Mouse (Mus musculus): ENCODE data around the gene Sh3pxd2a. TPM values are rescaled to one million over a fixed set of nuclear protein-coding genes. Genes with fewer than 3 reads are reported as not detected.

Sh3pxd2a gene
- polyA plus RNA-seq, 1 experiment from 2014 or later = 6.9 TPM

DNA sequence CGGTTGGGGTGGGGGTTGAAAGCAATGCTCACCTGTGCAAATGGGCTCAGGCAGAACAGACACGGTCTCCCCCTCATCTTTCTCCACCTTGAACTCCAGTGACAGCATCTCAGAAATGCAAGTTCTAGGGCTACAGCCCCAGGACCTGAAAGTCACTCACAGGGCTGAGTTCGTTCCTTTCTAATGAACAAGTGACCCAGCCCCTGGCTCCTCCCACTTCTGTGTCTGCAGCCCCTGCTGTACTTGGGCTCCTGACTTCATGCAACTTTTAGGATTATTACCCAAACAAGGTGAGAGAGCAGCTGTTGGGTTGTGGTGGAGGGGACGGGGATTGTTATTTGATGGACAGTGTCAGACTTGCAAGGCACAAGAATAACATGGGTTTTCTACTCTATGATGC, 23.2 kb downstream of the Sh3pxd2a start:
- Histone ChIP-seq H3K9me3 (ENCODE audit: control insufficient read depth, low read length) (no peaks in the 10 kb centered on the region), H3K36me3 (ENCODE audit: control insufficient read depth, insufficient read depth, low read length) (no peaks in the 10 kb centered on the region), H3K4me3 (ENCODE audit: low read depth, low read length) (no peak overlapping the region), H3K27ac (ENCODE audit: low read depth, low read length) (no peak overlapping the region), H3K27me3 (ENCODE audit: control insufficient read depth, insufficient read depth, low read length) (no peaks in the 10 kb centered on the region), H3K4me2 (replicated peaks; ENCODE audit: low read depth, low read length) (no peak overlapping the region), H3K9ac (ENCODE audit: low read depth, low read length) (no peak overlapping the region), H3K4me1 (replicated peaks; ENCODE audit: control insufficient read depth, insufficient read depth, low read length) (no peaks in the 10 kb centered on the region; the same call in 1 of the 2 replicates)
- no peak for DNase-seq (ENCODE audit: low spot score)
- ATAC-seq (ENCODE audit: low FRiP score) = no peak
- WGBS = 89% methylated on average over 4 of the region's 4 CpGs

DNA sequence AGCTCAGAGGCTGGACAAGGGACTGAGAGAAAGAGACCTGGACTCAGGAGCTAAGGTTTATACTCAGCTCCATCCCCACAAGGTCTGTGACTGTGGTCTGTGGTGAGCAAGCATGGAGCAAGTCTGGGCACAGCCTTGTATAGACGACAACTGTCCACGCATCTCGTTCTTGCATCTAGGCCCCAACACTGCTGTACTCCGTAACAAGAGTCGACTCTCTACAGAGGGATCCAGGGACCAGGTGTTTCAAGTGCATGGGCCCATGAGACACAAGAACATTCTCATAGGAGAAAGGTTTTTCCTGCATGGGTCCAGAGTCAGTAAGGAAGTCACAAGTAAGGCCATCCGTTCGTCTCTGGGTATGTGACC, 23.8 kb downstream of the Sh3pxd2a start:
- ATAC-seq (ENCODE audit: low FRiP score) (no peak), DNase-seq (ENCODE audit: low spot score) (no peak)
- Histone ChIP-seq H3K9ac (ENCODE audit: low read depth, low read length) (no peak overlapping the region), H3K36me3 (ENCODE audit: control insufficient read depth, insufficient read depth, low read length) (no peaks in the 10 kb centered on the region), H3K4me1 (replicated peaks; ENCODE audit: control insufficient read depth, insufficient read depth, low read length) (no peaks in the 10 kb centered on the region; the same call in 1 of the 2 replicates), H3K4me2 (replicated peaks; ENCODE audit: low read depth, low read length) (no peak overlapping the region), H3K4me3 (ENCODE audit: low read depth, low read length) (no peak overlapping the region), H3K27me3 (ENCODE audit: control insufficient read depth, insufficient read depth, low read length) (no peaks in the 10 kb centered on the region), H3K27ac (ENCODE audit: low read depth, low read length) (no peak overlapping the region), H3K9me3 (ENCODE audit: control insufficient read depth, low read length) (no peaks in the 10 kb centered on the region)
- WGBS = 92% methylated on average over 7 of the region's 7 CpGs

DNA sequence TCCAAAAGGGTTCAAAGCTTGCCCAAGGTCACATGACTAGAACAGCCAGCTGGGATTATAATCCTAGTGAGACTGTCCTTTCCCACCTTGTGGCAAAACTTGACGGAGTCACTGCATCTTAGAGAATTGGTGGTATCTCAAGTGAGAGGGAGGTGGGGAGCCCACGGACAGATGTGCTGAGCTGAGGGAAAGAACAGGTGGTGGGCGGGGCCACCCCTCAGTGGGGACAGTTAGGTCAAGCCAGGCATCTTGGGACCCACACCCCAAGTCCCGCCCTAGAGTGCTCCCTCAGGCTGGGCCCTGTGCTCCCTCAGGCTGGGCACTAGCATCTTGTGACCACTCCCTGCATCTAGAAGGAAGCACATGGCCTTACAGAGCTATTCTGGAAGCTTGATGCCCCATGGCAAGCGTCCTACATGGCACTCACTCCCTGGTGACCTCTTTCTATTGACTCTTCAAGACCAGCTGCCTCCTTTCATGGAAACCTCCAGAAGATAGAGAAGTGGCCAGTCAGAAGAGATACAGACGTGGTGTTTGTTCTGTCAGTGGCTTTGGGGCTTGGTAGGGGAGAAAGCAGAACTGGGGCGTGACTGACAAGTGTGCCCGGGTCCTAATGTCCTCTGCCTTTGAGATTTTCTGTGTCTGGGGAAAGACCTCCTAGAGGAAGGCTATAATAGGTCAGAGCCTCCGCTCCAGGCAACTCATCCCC, 24.3 kb downstream of the Sh3pxd2a start:
- H3K27me3 ChIP-seq (ENCODE audit: control insufficient read depth, insufficient read depth, low read length) = no peaks in the 10 kb centered on the region
- H3K27ac ChIP-seq (ENCODE audit: low read depth, low read length) = no peak overlapping the region
- H3K4me2 ChIP-seq (replicated peaks; ENCODE audit: low read depth, low read length) = no peak overlapping the region
- 80% methylated on average over 9 of the region's 9 CpGs for WGBS
- H3K9me3 ChIP-seq (ENCODE audit: control insufficient read depth, low read length) = no peaks in the 10 kb centered on the region
- no peak for ATAC-seq (ENCODE audit: low FRiP score)
- no peak overlapping the region for H3K9ac ChIP-seq (ENCODE audit: low read depth, low read length)
- H3K36me3 ChIP-seq (ENCODE audit: control insufficient read depth, insufficient read depth, low read length) = no peaks in the 10 kb centered on the region
- no peak for DNase-seq (ENCODE audit: low spot score)
- H3K4me3 ChIP-seq (ENCODE audit: low read depth, low read length) = no peak overlapping the region
- H3K4me1 ChIP-seq (replicated peaks; ENCODE audit: control insufficient read depth, insufficient read depth, low read length) = no peaks in the 10 kb centered on the region; the same call in 1 of the 2 replicates

DNA sequence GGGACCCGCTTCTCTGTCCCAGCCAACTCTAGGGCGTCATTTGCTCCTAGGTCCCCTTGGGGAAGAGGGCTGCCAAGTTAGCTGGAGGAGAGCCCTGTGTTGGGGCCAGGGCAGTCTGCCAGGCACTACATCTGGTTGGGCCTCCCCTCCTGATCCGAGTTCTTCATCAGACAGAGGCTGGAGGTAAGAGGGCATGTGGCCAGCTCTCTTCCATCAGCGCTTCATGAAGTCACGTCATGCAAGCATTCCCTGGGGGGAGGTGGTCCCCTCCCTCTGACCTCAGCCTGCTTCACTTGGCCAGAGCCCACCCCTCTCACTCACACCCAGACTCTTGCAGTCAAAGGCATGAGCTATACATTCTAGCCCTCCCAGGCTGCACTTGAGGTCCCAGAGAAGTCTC, 25.8 kb downstream of the Sh3pxd2a start:
- Histone ChIP-seq H3K9ac (ENCODE audit: low read depth, low read length) (no peak overlapping the region), H3K27me3 (ENCODE audit: control insufficient read depth, insufficient read depth, low read length) (no peaks in the 10 kb centered on the region), H3K4me1 (replicated peaks; ENCODE audit: control insufficient read depth, insufficient read depth, low read length) (no peaks in the 10 kb centered on the region; the same call in 1 of the 2 replicates), H3K4me3 (ENCODE audit: low read depth, low read length) (no peak overlapping the region), H3K27ac (ENCODE audit: low read depth, low read length) (no peak overlapping the region), H3K9me3 (ENCODE audit: control insufficient read depth, low read length) (no peaks in the 10 kb centered on the region), H3K4me2 (replicated peaks; ENCODE audit: low read depth, low read length) (no peak overlapping the region), H3K36me3 (ENCODE audit: control insufficient read depth, insufficient read depth, low read length) (no peaks in the 10 kb centered on the region)
- no peak for DNase-seq (ENCODE audit: low spot score)
- WGBS = 67% methylated on average over 5 of the region's 5 CpGs
- ATAC-seq (ENCODE audit: low FRiP score) = no peak

DNA sequence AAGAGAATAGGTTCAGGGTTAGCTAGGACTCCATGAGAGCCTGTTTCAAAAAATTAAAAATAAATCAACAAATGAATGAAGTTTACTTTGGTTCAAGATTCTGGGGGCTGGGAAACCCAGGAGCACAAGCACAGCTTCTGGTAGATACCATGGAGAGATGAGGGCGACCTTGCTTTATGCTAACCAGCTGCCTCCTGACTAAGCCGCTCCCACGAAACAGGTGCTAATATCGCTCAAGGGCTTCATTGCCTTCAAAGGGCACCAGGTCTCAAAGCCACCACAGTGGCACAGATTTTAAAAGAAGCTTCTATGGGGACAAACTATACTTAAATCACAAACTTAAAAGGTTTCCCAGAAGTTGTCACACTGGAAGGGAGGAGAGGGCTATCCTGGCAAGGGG, 27.2 kb downstream of the Sh3pxd2a start:
- Histone ChIP-seq H3K9me3 (ENCODE audit: control insufficient read depth, low read length) (no peaks in the 10 kb centered on the region), H3K4me1 (replicated peaks; ENCODE audit: control insufficient read depth, insufficient read depth, low read length) (no peaks in the 10 kb centered on the region; the same call in 1 of the 2 replicates), H3K36me3 (ENCODE audit: control insufficient read depth, insufficient read depth, low read length) (no peaks in the 10 kb centered on the region), H3K27ac (ENCODE audit: low read depth, low read length) (no peak overlapping the region), H3K27me3 (ENCODE audit: control insufficient read depth, insufficient read depth, low read length) (no peaks in the 10 kb centered on the region), H3K4me2 (replicated peaks; ENCODE audit: low read depth, low read length) (no peak overlapping the region), H3K4me3 (ENCODE audit: low read depth, low read length) (no peak overlapping the region), H3K9ac (ENCODE audit: low read depth, low read length) (no peak overlapping the region)
- no peak for DNase-seq (ENCODE audit: low spot score)
- ATAC-seq (ENCODE audit: low FRiP score) = no peak
- 98% methylated on average over 4 of the region's 4 CpGs for WGBS

DNA sequence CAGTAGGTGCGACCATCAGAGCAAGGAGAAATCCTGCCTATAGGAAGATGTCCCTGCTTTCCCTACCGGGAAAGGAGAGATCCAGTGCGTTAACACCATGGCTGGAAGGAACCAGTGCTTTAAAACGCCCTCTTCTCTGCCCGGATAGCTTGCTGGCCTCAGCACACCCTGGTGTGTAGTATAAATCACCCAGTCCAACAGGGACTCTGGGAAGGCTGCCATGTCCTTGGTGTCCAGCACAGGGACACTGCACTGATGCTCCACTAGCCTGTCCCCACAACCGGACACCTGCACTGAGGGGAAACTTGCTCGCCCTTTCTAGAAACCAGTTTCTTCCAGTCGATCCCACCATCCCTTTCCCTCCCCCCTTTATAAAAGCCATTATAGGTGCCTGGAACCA, 28.0 kb downstream of the Sh3pxd2a start:
- no peak overlapping the region for H3K9ac ChIP-seq (ENCODE audit: low read depth, low read length)
- no peak overlapping the region for H3K27ac ChIP-seq (ENCODE audit: low read depth, low read length)
- ATAC-seq (ENCODE audit: low FRiP score) (no peak), DNase-seq (ENCODE audit: low spot score) (no peak)
- no peak overlapping the region for H3K4me2 ChIP-seq (replicated peaks; ENCODE audit: low read depth, low read length)
- no peaks in the 10 kb centered on the region for H3K9me3 ChIP-seq (ENCODE audit: control insufficient read depth, low read length)
- H3K4me3 ChIP-seq (ENCODE audit: low read depth, low read length) = no peak overlapping the region
- 93% methylated on average over 8 of the region's 8 CpGs for WGBS
- H3K36me3 ChIP-seq (ENCODE audit: control insufficient read depth, insufficient read depth, low read length) = no peaks in the 10 kb centered on the region
- H3K4me1 ChIP-seq (replicated peaks; ENCODE audit: control insufficient read depth, insufficient read depth, low read length) = no peaks in the 10 kb centered on the region; the same call in 1 of the 2 replicates
- H3K27me3 ChIP-seq (ENCODE audit: control insufficient read depth, insufficient read depth, low read length) = no peaks in the 10 kb centered on the region

DNA sequence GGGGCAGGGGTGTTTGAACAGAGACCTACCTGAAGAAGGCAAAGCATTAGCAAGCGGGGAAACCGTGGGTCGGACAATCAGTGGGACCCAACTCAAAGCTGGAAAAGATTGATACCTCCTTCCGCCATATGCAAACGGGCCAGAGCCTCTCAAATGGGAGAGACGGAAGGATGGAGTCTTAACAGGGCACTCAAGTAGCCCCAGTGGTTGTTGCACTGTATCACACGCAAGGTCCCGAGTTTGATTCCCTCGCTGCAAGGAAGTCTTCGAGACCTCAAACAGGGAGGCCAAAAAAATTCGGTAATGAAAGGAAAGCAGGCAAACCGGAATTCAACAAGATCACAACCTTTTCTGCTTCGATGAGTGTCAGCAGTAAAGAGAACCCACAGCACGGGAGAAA, 29.5 kb downstream of the Sh3pxd2a start:
- H3K27ac ChIP-seq (ENCODE audit: low read depth, low read length) = no peak overlapping the region
- no peak overlapping the region for H3K4me2 ChIP-seq (replicated peaks; ENCODE audit: low read depth, low read length)
- 95% methylated on average over 14 of the region's 14 CpGs for WGBS
- no peak overlapping the region for H3K9ac ChIP-seq (ENCODE audit: low read depth, low read length)
- H3K4me3 ChIP-seq (ENCODE audit: low read depth, low read length) = no peak overlapping the region
- H3K4me1 ChIP-seq (replicated peaks; ENCODE audit: control insufficient read depth, insufficient read depth, low read length) = no peaks in the 10 kb centered on the region
- H3K27me3 ChIP-seq (ENCODE audit: control insufficient read depth, insufficient read depth, low read length) = no peaks in the 10 kb centered on the region
- H3K36me3 ChIP-seq (ENCODE audit: control insufficient read depth, insufficient read depth, low read length) = no peaks in the 10 kb centered on the region
- no peak for ATAC-seq (ENCODE audit: low FRiP score)
- H3K9me3 ChIP-seq (ENCODE audit: control insufficient read depth, low read length) = no peaks in the 10 kb centered on the region
- DNase-seq (ENCODE audit: low spot score) = no peak

DNA sequence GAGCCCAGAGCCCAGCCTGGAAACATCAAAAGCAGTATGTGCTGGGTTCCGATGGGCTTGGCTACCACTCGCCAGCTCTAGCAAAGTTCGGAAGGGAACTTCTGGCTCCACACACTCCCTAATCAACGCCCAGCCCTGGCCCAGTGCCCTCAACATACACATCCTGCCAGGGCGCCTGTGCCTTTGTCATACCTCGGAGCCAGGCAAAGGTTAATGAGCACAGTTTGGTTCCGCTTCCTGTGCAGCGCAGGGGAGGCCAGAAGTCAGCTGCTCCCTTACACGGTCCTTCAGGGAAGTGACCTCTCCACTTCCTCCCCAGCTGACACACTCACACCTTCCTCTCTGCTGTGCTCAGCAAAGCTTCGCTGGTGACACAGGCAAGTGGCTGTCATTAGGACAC, 31.9 kb downstream of the Sh3pxd2a start:
- DNase-seq (ENCODE audit: low spot score) (no peak), ATAC-seq (ENCODE audit: low FRiP score) (no peak)
- Histone ChIP-seq H3K36me3 (ENCODE audit: control insufficient read depth, insufficient read depth, low read length) (no peaks in the 10 kb centered on the region), H3K4me3 (ENCODE audit: low read depth, low read length) (no peak overlapping the region), H3K27ac (ENCODE audit: low read depth, low read length) (no peak overlapping the region), H3K27me3 (ENCODE audit: control insufficient read depth, insufficient read depth, low read length) (no peaks in the 10 kb centered on the region), H3K4me1 (replicated peaks; ENCODE audit: control insufficient read depth, insufficient read depth, low read length) (no peaks in the 10 kb centered on the region), H3K9me3 (ENCODE audit: control insufficient read depth, low read length) (no peaks in the 10 kb centered on the region), H3K9ac (ENCODE audit: low read depth, low read length) (no peak overlapping the region), H3K4me2 (replicated peaks; ENCODE audit: low read depth, low read length) (no peak overlapping the region)
- 55% methylated on average over 10 of the region's 10 CpGs for WGBS

DNA sequence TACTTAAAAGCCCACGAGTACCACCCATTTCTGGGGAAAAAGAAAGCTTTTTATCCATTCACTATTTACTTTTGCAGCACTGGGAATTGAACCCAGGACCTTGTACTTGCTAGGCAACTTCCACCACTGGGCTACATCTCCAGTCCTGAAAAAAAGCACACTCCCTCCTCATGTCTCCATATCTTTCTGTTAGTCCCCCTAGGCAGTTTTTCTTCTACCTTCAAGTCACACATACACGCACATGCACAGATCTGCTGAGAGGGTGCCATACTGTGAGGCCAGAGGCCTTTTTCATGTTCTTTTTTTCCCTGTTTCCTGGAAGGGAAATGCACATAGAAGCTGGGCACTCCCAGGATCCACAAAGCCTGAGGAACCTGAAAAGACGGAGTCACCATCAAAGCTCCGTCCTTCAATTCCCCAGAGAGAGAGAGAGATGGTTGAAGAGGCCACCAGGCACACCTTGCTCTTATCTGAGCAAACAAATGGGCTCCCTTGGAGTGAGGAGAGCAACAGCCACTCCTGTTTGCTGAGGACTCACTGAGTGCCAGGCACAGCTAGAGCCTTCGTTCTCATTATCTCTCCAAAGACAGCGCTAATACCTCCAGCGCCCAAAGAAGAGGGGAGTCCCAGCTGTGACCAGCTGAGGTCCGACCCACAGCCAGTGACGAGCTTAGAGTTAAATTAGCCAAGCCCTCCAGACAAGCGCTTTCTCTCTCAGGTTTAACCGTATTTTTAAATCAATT, 32.8 kb downstream of the Sh3pxd2a start:
- Histone ChIP-seq H3K4me2 (replicated peaks; ENCODE audit: low read depth, low read length) (no peak overlapping the region), H3K36me3 (ENCODE audit: control insufficient read depth, insufficient read depth, low read length) (no peaks in the 10 kb centered on the region), H3K27ac (ENCODE audit: low read depth, low read length) (no peak overlapping the region), H3K27me3 (ENCODE audit: control insufficient read depth, insufficient read depth, low read length) (no peaks in the 10 kb centered on the region), H3K4me3 (ENCODE audit: low read depth, low read length) (no peak overlapping the region), H3K4me1 (replicated peaks; ENCODE audit: control insufficient read depth, insufficient read depth, low read length) (no peaks in the 10 kb centered on the region), H3K9me3 (ENCODE audit: control insufficient read depth, low read length) (no peaks in the 10 kb centered on the region), H3K9ac (ENCODE audit: low read depth, low read length) (no peak overlapping the region)
- WGBS = 69% methylated on average over 11 of the region's 11 CpGs
- DNase-seq (ENCODE audit: low spot score) (no peak), ATAC-seq (ENCODE audit: low FRiP score) (no peak)

All from hindbrain, embryonic 11.5 days (tissue).